8 mouse cellular contexts compared by ENCODE assay signal in genomic region chr6:56652121-56652592, GRCm38 (mm10). TPM values are rescaled to one million over a fixed set of nuclear protein-coding genes. Genes with fewer than 3 reads are reported as not detected.
DNase-seq lines count a peak whose midpoint lies in the region; TF ChIP-seq lines count a peak whose summit lies in the region.

No protein-coding gene starts in this region.

- WGBS in liver, adult 2 months: 1% methylated on average over 36 of the region's 36 CpGs

- TF ChIP-seq POLR2A in liver, adult 2 months (IDR thresholded peaks at IDR 0.05; ENCODE audit: extremely low read depth, insufficient read depth, low read length): no peak

- H3K27me3 ChIP-seq in liver, adult 2 months (ENCODE audit: control insufficient read depth, insufficient read depth, low read length): peaks cover 4% of the 10 kb centered on the region; the same call in 1 of the 2 replicates

- H3K4me3 ChIP-seq in liver, adult 2 months (ENCODE audit: insufficient read depth, low read depth, low read length): peak overlapping the region; percentile 37; the same call in 1 of the 2 replicates

- intact Hi-C loops in heart, postnatal 10 days (cut with DNase I): no loop called here

- H3K79me2 ChIP-seq in liver, adult 2 months (ENCODE audit: control insufficient read depth, insufficient read depth, low read length): no peaks in the 10 kb centered on the region

- H3K4me1 ChIP-seq in liver, adult 2 months (ENCODE audit: control insufficient read depth, insufficient read depth, low read length): no peaks in the 10 kb centered on the region

- H3K9ac ChIP-seq in liver, adult 2 months (ENCODE audit: low read depth, low read length): no peak overlapping the region

- DNase-seq in adrenal gland, postnatal 36 days: peak; percentile 3 to 9
- DNase-seq in adrenal gland, postnatal 4 days (ENCODE audit: low spot score in 2 of 2): no peak
- peak; percentile 8 for DNase-seq in lung, postnatal 10 days
- no peak for DNase-seq in lung, postnatal 36 days
- DNase-seq in heart, postnatal 10 days: peak; percentile 3 to 13
- no peak for DNase-seq in liver, adult 2 months (ENCODE audit: extremely low read depth, low read depth, low spot score)
- peak; percentile 53 for DNase-seq in retina, embryonic 14.5 days (ENCODE audit: low spot score)
- DNase-seq in T-cell, adult 2 months (ENCODE audit: low spot score): no peak

- no peak overlapping the region for H3K27ac ChIP-seq in liver, adult 2 months (replicated peaks; ENCODE audit: insufficient read depth, low read depth, low read length)

- H3K36me3 ChIP-seq in liver, adult 2 months (ENCODE audit: control insufficient read depth, insufficient read depth, low read length): no peaks in the 10 kb centered on the region

- TF ChIP-seq CTCF in liver, adult 2 months (IDR thresholded peaks at IDR 0.05; ENCODE audit: low read depth, low read length): no peak

RNA-seq across cellular contexts. Expression of gene Lsm5, which starts 52.4 kb away (rescaled TPM):
- total RNA-seq in adrenal gland, postnatal 36 days (2021): 10 to 100 TPM; 29.3 to 33.8 TPM
- 10 to 100 TPM; 45.7 to 51.9 TPM for total RNA-seq in adrenal gland, postnatal 4 days (2021)
- 10 to 100 TPM; 21.5 to 22.2 TPM for total RNA-seq in heart, postnatal 10 days (2021)
- total RNA-seq in liver, adult 2 months (2014; rRNA removed): 10.3 and 10.8 TPM in 2 replicates
- polyA plus RNA-seq in liver, adult 2 months (2012; rRNA removed): 1.5 and 4.2 TPM in 2 replicates

Comparison
In these comparisons a context has a peak if more than half of its experiments do, and no peak if none do; other contexts are left out.
1. DNase-seq: peak in adrenal gland, postnatal 36 days (2 of 2), lung, postnatal 10 days (single experiment), heart, postnatal 10 days (2 of 2) and retina, embryonic 14.5 days (single experiment); none in adrenal gland, postnatal 4 days (0 of 2), lung, postnatal 36 days (single experiment), liver, adult 2 months (single experiment) and T-cell, adult 2 months (single experiment).